Mouse (Mus musculus) forebrain, embryonic 10.5 days (tissue): Measurements from ENCODE around the gene Ncs1. TPM values are rescaled to one million over a fixed set of nuclear protein-coding genes. Genes with fewer than 3 reads are reported as not detected.
A peak's percentile ranks its signal among the peaks of the same experiment; 100 is the strongest.

ENCODE experiments used
- DNase-seq: peaks from one replicate; pipeline ENCODE4 v3.0.0-alpha.2; 2017; ENCODE audit warnings: low spot score; ENCODE audit errors: extremely low spot score
- H3K27ac ChIP-seq: fragments of 300-500 bp; sonication (generic); 2 replicates; pipeline ENCODE4 v1.5.1; 2016; ENCODE audit warnings: mild to moderate bottlenecking
- H3K27me3 ChIP-seq: fragments of 300-500 bp; sonication (generic); 2 replicates; pipeline ENCODE4 v1.6.1; 2016; ENCODE audit warnings: mild to moderate bottlenecking; ENCODE audit not compliant: poor library complexity, severe bottlenecking
- H3K36me3 ChIP-seq: fragments of 300-500 bp; sonication (generic); replicated peaks from 2 replicates; pipeline ENCODE4 v1.6.1; 2016; ENCODE audit warnings: mild to moderate bottlenecking, moderate library complexity
- H3K4me1 ChIP-seq: fragments of 300-500 bp; sonication (generic); 2 replicates; pipeline ENCODE4 v1.6.1; 2016
- H3K4me3 ChIP-seq: fragments of 300-500 bp; sonication (generic); 2 replicates; pipeline ENCODE4 v1.5.1; 2016; ENCODE audit warnings: mild to moderate bottlenecking, moderate library complexity
- H3K9me3 ChIP-seq: fragments of 300-500 bp; sonication (generic); 2 replicates; pipeline ENCODE4 v1.6.1; 2016; ENCODE audit warnings: mild to moderate bottlenecking, moderate library complexity
- WGBS: fragments of 180-500 bp; shearing (Covaris S2); methylation state at CpG from one replicate; pipeline ENCODE4 v1.1.7; 2016; 5-methylcytosine and 5-hydroxymethylcytosine counted together
- polyA plus RNA-seq: library from polyadenylated mRNA; unstranded; fragments of >200 nt; fragmentation: Nextera tagmentation; extraction: Ambion mirVana; gene quantifications from 2 replicates; pipeline ENCODE4 v1.2.1, GENCODE M21; 2016

Ncs1 gene
- polyA plus RNA-seq, 1 experiment from 2014 or later, result 43.3 TPM

DNA sequence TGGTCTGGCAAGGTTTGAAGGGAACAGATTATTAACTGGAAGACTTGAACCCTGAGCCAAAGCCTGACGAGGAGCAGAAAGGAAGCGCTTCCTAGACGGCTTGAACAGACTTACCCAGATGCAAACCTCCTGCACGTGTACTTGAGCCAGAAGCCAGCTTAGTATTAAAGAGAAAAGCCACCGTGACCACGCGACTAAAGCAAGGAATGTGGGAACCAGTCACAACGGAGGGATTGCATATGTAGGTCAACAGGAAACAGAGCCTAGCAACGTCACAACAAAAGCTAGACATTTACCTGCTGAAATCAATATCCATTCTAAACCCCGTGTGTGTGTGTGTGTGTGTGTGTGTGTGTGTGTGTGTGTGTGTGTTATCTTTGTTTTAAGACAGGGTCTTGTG is 81.6 kb downstream of the Ncs1 start:
- DNase-seq, result no peak
- H3K36me3 ChIP-seq, result no peaks in the 10 kb centered on the region
- no peaks in the 10 kb centered on the region for H3K27me3 ChIP-seq
- no peak overlapping the region for H3K4me3 ChIP-seq
- H3K27ac ChIP-seq, result no peak overlapping the region
- WGBS, result 57% methylated on average over 10 of the region's 10 CpGs
- peaks cover 9% of the 10 kb centered on the region; the same call in 1 of the 2 replicates for H3K4me1 ChIP-seq
- H3K9me3 ChIP-seq, result no peaks in the 10 kb centered on the region

DNA sequence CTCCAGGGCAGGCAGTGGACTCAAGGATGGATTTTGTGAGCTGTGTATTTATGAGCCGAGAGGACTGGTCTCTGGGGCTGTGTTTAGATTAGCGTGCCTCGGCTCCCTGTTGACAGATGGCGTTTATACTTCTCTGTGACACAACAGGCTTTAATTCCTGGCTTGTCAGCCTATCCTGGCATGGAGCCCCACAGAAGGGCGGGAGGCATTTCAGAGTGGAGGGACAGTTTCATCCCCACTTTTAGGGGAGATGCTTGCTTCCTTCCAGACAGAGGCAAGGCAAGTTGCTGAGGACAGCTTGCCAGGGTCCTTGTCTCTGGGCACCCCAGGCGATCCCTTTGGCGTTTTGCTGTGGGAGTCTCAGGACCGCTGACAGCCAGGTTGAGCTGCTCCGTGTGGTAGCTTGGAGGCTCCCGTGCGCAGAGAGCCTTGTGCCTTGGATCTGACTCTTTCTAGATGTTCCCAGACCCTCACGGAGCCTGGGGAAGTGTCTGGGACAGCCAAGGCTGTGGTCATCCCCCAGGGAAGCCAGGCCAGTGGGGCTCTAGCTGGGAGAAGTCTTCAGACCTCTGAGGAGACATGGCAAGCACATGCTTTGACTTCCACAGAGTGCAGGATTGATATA is 92.2 kb downstream of the Ncs1 start:
- Histone ChIP-seq H3K27me3 (no peaks in the 10 kb centered on the region; the same call in 1 of the 2 replicates), H3K27ac (no peak overlapping the region), H3K4me1 (peaks cover 23% of the 10 kb centered on the region), H3K9me3 (no peaks in the 10 kb centered on the region), H3K36me3 (no peaks in the 10 kb centered on the region), H3K4me3 (no peak overlapping the region)
- DNase-seq, result no peak
- 70% methylated on average over 12 of the region's 12 CpGs for WGBS

DNA sequence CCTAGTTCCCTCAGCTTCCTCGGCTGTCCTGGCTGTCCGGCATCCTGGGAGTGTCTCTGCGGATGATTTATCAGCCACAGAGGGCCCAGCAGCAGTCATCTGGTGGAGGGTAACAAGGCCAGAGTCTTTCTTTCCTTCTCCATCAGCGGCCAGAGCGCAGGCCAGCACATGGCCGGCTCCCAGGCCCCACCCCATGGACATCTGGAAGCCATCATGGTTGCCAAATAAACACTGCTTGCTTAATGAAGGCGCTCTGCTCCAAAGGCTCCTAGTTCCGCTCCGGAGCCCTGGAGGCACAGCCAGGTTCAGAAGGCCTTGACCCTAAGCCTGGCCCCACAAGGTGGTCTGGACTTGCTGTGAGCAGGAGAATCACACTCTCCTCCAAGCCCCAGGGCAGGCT is 94.2 kb downstream of the Ncs1 start:
- H3K4me1 ChIP-seq, result peaks cover 23% of the 10 kb centered on the region
- H3K4me3 ChIP-seq, result no peak overlapping the region
- WGBS, result 63% methylated on average over 9 of the region's 9 CpGs
- 0 out of 2 replicates have a peak, but pooled peaks cover under 1% of the 10 kb centered on the region for H3K9me3 ChIP-seq
- no peaks in the 10 kb centered on the region; the same call in 1 of the 2 replicates for H3K27me3 ChIP-seq
- peak overlapping the region; percentile 22; the same call in 1 of the 2 replicates for H3K27ac ChIP-seq
- no peaks in the 10 kb centered on the region for H3K36me3 ChIP-seq
- peak; percentile 38 for DNase-seq

DNA sequence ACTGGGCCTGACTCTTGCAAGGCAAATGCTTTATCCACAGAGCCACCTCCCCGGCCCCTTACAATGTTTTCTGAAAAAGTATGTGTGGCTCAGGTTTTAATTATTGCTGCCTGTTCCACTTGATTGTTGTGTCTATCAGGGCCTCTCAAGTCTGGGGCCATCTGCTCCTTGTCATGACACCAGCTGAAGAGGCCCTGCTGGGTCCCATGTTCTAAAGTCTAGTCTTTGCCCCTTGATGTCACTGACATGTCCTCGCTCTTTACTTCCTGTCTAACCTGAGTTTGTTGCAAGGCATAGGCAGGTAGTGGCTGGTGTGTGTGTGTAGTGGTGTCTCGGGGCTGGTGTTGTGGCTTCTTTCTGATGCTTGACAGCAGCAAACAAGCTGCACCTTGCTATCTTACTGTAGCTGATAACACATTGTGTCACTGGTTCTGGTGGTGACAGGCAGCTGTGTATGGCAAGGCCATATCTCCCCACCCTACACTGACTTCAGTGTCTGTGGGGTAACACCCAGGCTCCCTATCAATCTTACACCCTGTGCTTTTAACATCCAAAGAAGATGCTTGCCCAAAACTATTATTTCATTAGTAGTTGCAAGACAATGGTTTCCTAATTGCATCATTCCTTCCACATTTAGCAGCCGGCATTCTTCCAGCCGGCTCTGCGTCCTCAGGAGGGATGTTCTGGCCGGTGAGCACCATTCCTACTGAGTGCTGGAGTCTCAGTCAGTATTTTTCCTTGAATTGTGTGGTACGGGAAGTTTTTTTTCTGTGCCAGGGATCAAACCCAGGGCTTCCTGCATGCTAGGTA is 96.3 kb downstream of the Ncs1 start:
- peaks cover 3% of the 10 kb centered on the region; the same call in 1 of the 2 replicates for H3K9me3 ChIP-seq

More for the DNA sequence above, 96.3 kb downstream of the Ncs1 start:
- Histone ChIP-seq H3K4me1 (peaks cover 23% of the 10 kb centered on the region), H3K36me3 (no peaks in the 10 kb centered on the region), H3K27me3 (no peaks in the 10 kb centered on the region; the same call in 1 of the 2 replicates), H3K27ac (no peak overlapping the region), H3K4me3 (no peak overlapping the region)
- no peak for DNase-seq
- WGBS, result 81% methylated on average over 8 of the region's 8 CpGs

Other genes starting within 250 kb of the Ncs1 start
- gene Fnbp1, start 103.8 kb upstream of the Ncs1 start, polyA plus RNA-seq, result 12.5 and 13.3 TPM in 2 replicates
- gene Gpr107, start 93.5 kb upstream of the Ncs1 start, polyA plus RNA-seq, result 28.7 and 32.8 TPM in 2 replicates
- 0.22 TPM in 1 of 2 replicates, not detected in the other for gene Hmcn2, start 68.6 kb downstream of the Ncs1 start, polyA plus RNA-seq
- gene Ass1, start 224.4 kb downstream of the Ncs1 start, polyA plus RNA-seq, result 7.3 and 7.6 TPM in 2 replicates